ENCODE assay signal across 34 mouse cellular contexts in the genomic region with DNA sequence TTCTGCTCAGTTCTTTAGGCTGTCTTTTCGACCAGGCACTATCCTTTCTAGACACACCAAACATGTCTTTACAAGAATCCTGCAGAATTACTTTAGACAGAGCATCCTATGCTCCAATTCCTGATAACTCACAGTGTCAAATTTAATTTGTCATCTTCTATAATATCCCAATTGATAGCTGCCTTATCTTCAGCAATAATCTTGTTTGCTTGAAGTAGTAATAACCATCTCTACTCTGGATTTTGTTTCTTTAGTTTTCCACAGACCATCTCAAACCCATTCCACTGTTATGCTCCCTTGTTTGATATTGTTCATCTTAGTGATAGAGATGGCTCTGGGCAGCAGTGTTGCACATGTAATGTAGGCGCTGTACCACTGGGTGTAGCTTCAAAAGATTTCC.
"Had no signal": no experiment of that assay in that cellular context is flagged by ENCODE, and none has a peak within 500 bp of the region (broad histone marks: within the 10 kb centered on the region; RNA-seq: fewer than 3 reads in every experiment).

No protein-coding gene starts in this region.

- H3K27ac ChIP-seq: heart, adult 2 months; heart, embryonic 10.5 days; heart, embryonic 13.5 days; heart, embryonic 15.5 days; hindbrain, embryonic 10.5 days; hindbrain, embryonic 13.5 days; hindbrain, embryonic 14.5 days; hindbrain, embryonic 15.5 days; intestine, embryonic 15.5 days; kidney, embryonic 15.5 days; kidney, postnatal 0 days; left cerebral cortex, adult 2 months had no signal

- H3K4me2 ChIP-seq: heart, embryonic 11.5 days; heart, embryonic 12.5 days; heart, embryonic 13.5 days; heart, embryonic 15.5 days; hindbrain, embryonic 13.5 days; hindbrain, embryonic 14.5 days; hindbrain, embryonic 15.5 days; intestine, embryonic 15.5 days; kidney, embryonic 15.5 days had no signal

- DNase-seq: heart, adult 2 months; heart, postnatal 10 days; heart, postnatal 14 days; heart, postnatal 36 days; heart, postnatal 4 days; kidney, adult 11 months; kidney, adult 18-20 months; kidney, adult 2 months; kidney, adult 8-10 months; kidney, adult 9 months; kidney, postnatal 10 days; kidney, postnatal 14 days; kidney, postnatal 25 days; kidney, postnatal 36 days; kidney, postnatal 4 days; layer of hippocampus, adult 9-11 months; layer of hippocampus, postnatal 36 days had no signal

- H3K9me3 ChIP-seq: heart, embryonic 10.5 days; heart, embryonic 12.5 days; heart, embryonic 13.5 days; heart, embryonic 15.5 days; hindbrain, embryonic 10.5 days; hindbrain, embryonic 13.5 days; hindbrain, embryonic 15.5 days; intestine, embryonic 15.5 days; kidney, embryonic 15.5 days had no signal

- H3K9ac ChIP-seq: heart, embryonic 12.5 days; heart, embryonic 13.5 days; heart, embryonic 15.5 days; hindbrain, embryonic 13.5 days; hindbrain, embryonic 14.5 days; hindbrain, embryonic 15.5 days; intestine, embryonic 15.5 days; kidney, embryonic 15.5 days had no signal

- ATAC-seq: hindbrain, embryonic 16.5 days; inflammation-experienced regulatory T-cells, adult 6 months; intestine, embryonic 15.5 days; intestine, embryonic 16.5 days; intestine, postnatal 0 days had no signal

- H3K36me3 ChIP-seq: heart, embryonic 10.5 days; heart, embryonic 12.5 days; heart, embryonic 13.5 days; heart, embryonic 15.5 days; hindbrain, embryonic 10.5 days; hindbrain, embryonic 13.5 days; hindbrain, embryonic 15.5 days; intestine, embryonic 15.5 days; kidney, embryonic 15.5 days had no signal

- H3K4me1 ChIP-seq: heart, embryonic 10.5 days; heart, embryonic 12.5 days; heart, embryonic 13.5 days; heart, embryonic 15.5 days; hindbrain, embryonic 10.5 days; hindbrain, embryonic 13.5 days; hindbrain, embryonic 15.5 days; intestine, embryonic 15.5 days; kidney, embryonic 15.5 days had no signal

- H3K27me3 ChIP-seq: heart, embryonic 12.5 days; heart, embryonic 13.5 days; heart, embryonic 15.5 days; hindbrain, embryonic 13.5 days; hindbrain, embryonic 15.5 days; intestine, embryonic 15.5 days; kidney, embryonic 15.5 days had no signal

- H3K4me3 ChIP-seq: heart, adult 2 months; heart, embryonic 10.5 days; heart, embryonic 12.5 days; heart, embryonic 13.5 days; heart, embryonic 15.5 days; hindbrain, embryonic 10.5 days; hindbrain, embryonic 13.5 days; hindbrain, embryonic 15.5 days; intestine, embryonic 15.5 days; kidney, embryonic 15.5 days; left cerebral cortex, adult 2 months had no signal
